9 mouse cellular contexts compared by ENCODE assay signal in genomic region chr3:107273820-107274219, GRCm38 (mm10). TPM values are rescaled to one million over a fixed set of nuclear protein-coding genes. Genes with fewer than 3 reads are reported as not detected.
DNase-seq lines count a peak whose midpoint lies in the region; ATAC-seq lines count a peak whose summit lies in the region.
"Had no signal": no experiment of that assay in that cellular context is flagged by ENCODE, and none has a peak within 500 bp of the region (broad histone marks: within the 10 kb centered on the region; RNA-seq: fewer than 3 reads in every experiment).

No protein-coding gene starts in this region.

- peak; percentile 61 for DNase-seq in Muller cell, postnatal 12 days (ENCODE audit: inconsistent ontology term)
- DNase-seq in cerebellum, adult 18-20 months = peak; percentile 62 to 67
- DNase-seq in forelimb bud, embryonic 11.5 days (ENCODE audit: low read depth, low spot score) = peak; percentile 64
- DNase-seq in hindbrain, embryonic 14.5 days (ENCODE audit: low spot score) = peak; percentile 85
- DNase-seq in left cerebral cortex, adult 11 months (ENCODE audit: low spot score) = peak; percentile 53
- peak; percentile 50 to 66 for DNase-seq in lung, postnatal 4 days
- DNase-seq in right cerebral cortex, adult 18-20 months = peak; percentile 76
- peak; percentile 56 for DNase-seq in urinary bladder, postnatal 25 days (ENCODE audit: low spot score)

- no peak overlapping the region for H3K9ac ChIP-seq in hindbrain, embryonic 14.5 days

- H3K36me3 ChIP-seq in hindbrain, embryonic 14.5 days (replicated peaks; ENCODE audit: control insufficient read depth, insufficient read depth) = no peaks in the 10 kb centered on the region

- H3K9me3 ChIP-seq in hindbrain, embryonic 14.5 days (ENCODE audit: control insufficient read depth, low read length) = no peaks in the 10 kb centered on the region

- peak; percentile 81 for ATAC-seq in hindbrain, embryonic 14.5 days (ENCODE audit: low FRiP score)

- H3K4me3 ChIP-seq in hindbrain, embryonic 14.5 days (replicated peaks; ENCODE audit: low read length) = no peak overlapping the region

- no peak overlapping the region for H3K4me2 ChIP-seq in hindbrain, embryonic 14.5 days (replicated peaks)

- 0 out of 2 replicates have a peak, but pooled peaks cover 3% of the 10 kb centered on the region for H3K4me1 ChIP-seq in hindbrain, embryonic 14.5 days (replicated peaks; ENCODE audit: control insufficient read depth, insufficient read depth, low read length)

- 17% methylated on average over 3 of the region's 3 CpGs for WGBS in hindbrain, embryonic 14.5 days

- H3K27me3 ChIP-seq in hindbrain, embryonic 14.5 days (ENCODE audit: control insufficient read depth, insufficient read depth, low read length) = no peaks in the 10 kb centered on the region

- no peak overlapping the region for H3K27ac ChIP-seq in hindbrain, embryonic 14.5 days
- H3K27ac ChIP-seq: macrophage had no signal

RNA-seq across cellular contexts. Expression of gene Lamtor5, which starts 4.8 kb away (rescaled TPM):
- polyA plus RNA-seq in hindbrain, embryonic 14.5 days (2014; fragmentation: Nextera tagmentation; extraction: Ambion mirVana) = 184 and 218 TPM in 2 replicates

RNA-seq across cellular contexts. Expression of gene Slc16a4, which starts 17.2 kb away (rescaled TPM):
- 2.5 and 3.5 TPM in 2 replicates for polyA plus RNA-seq in hindbrain, embryonic 14.5 days (2014; fragmentation: Nextera tagmentation; extraction: Ambion mirVana)
- polyA plus RNA-seq: macrophage had no signal

RNA-seq across cellular contexts. Expression of gene Prok1, which starts 34.3 kb away (rescaled TPM):
- 0.23 TPM in 1 of 2 replicates, not detected in the other for polyA plus RNA-seq in hindbrain, embryonic 14.5 days (2014; fragmentation: Nextera tagmentation; extraction: Ambion mirVana)
- polyA plus RNA-seq: macrophage had no signal

RNA-seq across cellular contexts. Expression of gene A630076J17Rik, which starts 43.4 kb away (rescaled TPM):
- polyA plus RNA-seq in hindbrain, embryonic 14.5 days (2014; fragmentation: Nextera tagmentation; extraction: Ambion mirVana) = not detected in 2 replicates
- polyA plus RNA-seq: macrophage had no signal

RNA-seq across cellular contexts. Expression of gene Cym, which starts 52.3 kb away (rescaled TPM):
- polyA plus RNA-seq in hindbrain, embryonic 14.5 days (2014; fragmentation: Nextera tagmentation; extraction: Ambion mirVana) = not detected in 2 replicates
- polyA plus RNA-seq: macrophage had no signal
